Mouse (Mus musculus) monocyte, adult 2 months (primary cell): ENCODE measurements around the gene Eif4enif1.
A peak's percentile ranks its signal among the peaks of the same experiment; 100 is the strongest.
"Not testable (repeated sequence)": the region's sequence is repeated elsewhere in the genome, so short reads cannot be mapped to it uniquely, and the experiment has no call there.

Source experiments
- DNase-seq, 2 experiments: peaks; one replicate each; pipeline ENCODE4 v3.0.0; 2022; ENCODE audit warnings: low spot score in 2 of 2, low read depth in 1 of 2

Gene Eif4enif1

GRCm38 (mm10) chr11:3181250-3181649 is 20.9 kb upstream of the Eif4enif1 start:
- peak in 1 of 2 experiments; percentile 80 for DNase-seq

GRCm38 (mm10) chr11:3181971-3182370 is 20.2 kb upstream of the Eif4enif1 start:
- not testable (repeated sequence) for DNase-seq

- DNase-seq, result not testable (repeated sequence)
Observed at GRCm38 (mm10) chr11:3182707-3183106, 19.5 kb upstream of the Eif4enif1 start.

GRCm38 (mm10) chr11:3193363-3193762 is 8.8 kb upstream of the Eif4enif1 start, which contains the start of gene Sfi1:
Sfi1 (minus strand) TSS chr11:3193463.
- no peak for DNase-seq

DNA sequence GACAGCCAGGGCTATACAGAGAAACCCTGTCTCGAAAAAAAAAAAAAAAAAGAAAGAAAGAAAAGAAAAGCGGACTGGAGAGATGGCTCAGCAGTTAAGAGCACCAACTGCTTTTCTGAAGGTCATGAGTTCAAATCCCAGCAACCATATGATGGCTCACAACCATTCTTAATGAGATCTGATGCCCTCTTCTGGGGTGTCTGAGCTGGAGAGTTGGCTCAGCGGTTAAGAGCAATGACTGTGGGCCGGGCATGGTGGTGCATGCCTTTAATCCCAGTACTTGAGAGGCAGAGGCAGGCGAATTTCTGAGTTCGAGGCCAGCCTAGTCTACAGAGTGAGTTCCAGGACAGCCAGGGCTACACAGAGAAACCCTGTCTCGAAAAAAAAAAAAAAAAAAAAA is 1.6 kb upstream of the Eif4enif1 start:
- DNase-seq, result not testable (repeated sequence)

DNA sequence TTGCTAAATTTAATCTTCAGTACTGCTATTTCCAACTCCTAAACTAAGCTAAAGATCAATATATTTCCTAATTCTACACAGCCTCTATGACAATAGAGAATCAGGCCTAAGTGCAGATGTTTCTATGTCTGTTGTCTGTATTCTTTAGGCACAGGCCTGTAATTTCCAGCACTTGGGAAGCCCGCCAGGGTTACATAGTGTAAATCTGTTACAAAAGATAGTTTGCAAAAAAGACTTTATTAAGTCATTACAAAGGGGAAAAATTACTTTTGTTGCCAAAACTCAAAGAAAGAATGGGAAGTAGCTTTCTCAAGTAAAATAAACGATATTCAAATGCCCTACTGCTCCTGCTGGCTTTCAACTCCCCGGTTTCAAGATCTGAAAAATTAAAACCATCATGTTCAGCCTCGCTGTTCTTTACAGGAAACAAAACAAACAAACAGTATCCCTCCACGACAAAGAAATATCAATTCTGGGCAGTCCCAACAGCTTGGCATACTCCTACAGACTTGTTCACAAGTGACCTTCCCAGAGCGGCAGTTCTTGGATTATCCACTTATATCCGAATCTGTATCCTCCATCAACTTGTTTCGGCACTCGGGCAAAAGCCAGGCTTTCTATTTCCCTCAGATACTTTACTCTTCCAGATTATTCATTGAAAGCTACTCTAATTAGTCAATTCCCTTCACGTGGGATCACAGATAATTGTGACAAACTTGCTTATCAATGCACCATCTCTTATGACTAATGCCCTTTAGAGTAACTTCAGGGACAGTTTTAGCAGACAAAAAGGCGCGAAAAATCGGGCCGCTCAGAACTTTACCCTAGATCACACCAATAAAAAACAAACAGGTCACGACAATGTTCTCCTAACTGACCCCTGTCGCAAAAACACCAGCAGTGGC is 614 bp upstream of the Eif4enif1 start:
- no peak for DNase-seq

GRCm38 (mm10) chr11:3202781-3203441 is 719 bp downstream of the Eif4enif1 start:
- DNase-seq, result peak; percentile 22 to 38

- DNase-seq, result no peak
Observed at GRCm38 (mm10) chr11:3203771-3204170, 1.6 kb downstream of the Eif4enif1 start.

DNA sequence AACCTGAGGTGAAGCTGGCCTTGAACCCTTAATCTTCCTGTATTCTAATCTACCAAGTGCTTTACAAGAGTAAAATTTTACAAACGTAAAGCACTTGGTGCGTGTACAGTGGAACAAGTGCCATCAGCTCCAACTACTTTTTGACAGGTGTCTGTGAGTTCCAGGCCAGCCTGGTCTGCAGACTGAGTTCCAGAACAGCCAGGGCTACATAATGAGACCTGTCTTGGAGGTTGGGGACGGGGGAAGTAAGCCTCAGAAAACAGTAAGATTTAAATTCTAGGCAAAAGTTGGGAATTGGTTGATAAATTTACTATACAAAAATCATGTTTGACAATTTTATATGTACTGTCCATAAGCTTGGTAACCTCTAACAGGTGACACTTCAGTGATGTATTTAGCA is 3.0 kb downstream of the Eif4enif1 start:
- DNase-seq, result no peak

DNA sequence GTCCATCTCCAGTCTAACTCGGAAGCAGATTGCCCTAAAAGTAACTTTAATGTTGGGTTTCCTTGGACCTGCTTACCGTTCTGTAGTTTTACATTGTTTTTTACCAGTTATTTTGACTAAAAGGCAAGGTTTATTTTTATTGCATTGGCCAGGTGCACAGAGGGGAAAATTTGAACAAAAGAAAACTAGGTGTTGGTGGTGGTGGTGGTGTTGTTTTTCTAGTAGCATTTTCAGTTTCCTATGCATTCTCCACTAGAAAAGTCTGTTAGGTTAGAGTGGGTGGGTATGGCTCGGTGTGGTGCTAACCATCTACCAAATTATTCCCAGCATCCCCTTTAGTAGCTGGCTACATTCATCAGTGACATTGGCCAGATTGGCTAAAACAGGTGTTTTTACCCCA is 4.6 kb downstream of the Eif4enif1 start:
- no peak for DNase-seq

DNA sequence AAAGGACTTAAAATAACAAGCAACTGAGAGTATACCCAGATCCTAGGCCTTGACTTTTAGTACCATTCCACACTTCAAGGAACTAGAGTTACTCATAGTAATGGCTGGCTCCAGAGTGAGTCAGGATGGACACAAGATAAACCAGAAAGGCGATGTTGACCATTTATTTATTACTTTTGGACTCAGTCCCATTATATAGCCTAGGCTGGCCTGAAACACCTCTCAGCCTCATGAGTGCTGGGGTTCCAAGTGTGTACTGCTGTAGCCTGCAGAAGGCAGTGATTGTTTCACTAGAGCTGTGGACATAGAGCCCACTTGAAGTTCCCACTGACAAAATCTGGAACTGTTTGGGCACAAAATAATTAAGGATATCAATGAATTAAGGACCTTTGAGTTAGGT is 10.3 kb downstream of the Eif4enif1 start:
- no peak for DNase-seq

- DNase-seq, result no peak
Observed at GRCm38 (mm10) chr11:3223105-3223504, 20.9 kb downstream of the Eif4enif1 start.

DNA sequence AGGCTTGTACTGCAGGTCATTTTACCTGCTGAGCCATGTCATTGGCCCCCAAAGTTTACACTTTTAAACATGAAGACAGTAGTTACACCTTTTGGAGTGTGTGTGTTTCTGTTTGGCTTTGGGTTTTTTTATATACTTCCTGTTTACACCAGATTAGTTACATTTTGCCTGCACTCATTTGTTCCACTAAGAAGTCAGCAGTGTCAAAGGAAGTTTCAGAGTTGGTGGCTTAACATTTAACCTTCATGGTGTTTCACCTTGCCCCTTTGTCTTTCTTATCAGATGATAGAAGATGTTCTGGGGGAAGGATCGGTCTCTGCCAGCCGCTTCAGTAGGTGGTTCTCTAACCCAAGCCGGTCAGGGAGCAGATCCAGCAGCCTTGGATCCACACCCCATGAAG is 24.9 kb downstream of the Eif4enif1 start:
- DNase-seq, result no peak

- DNase-seq, result no peak
Observed at GRCm38 (mm10) chr11:3232248-3232647, 30.1 kb downstream of the Eif4enif1 start.

- DNase-seq, result no peak
Observed at GRCm38 (mm10) chr11:3233704-3234103, 31.5 kb downstream of the Eif4enif1 start.

GRCm38 (mm10) chr11:3235277-3235676 is 33.1 kb downstream of the Eif4enif1 start:
- DNase-seq, result no peak

GRCm38 (mm10) chr11:3242395-3242794 is 40.2 kb downstream of the Eif4enif1 start:
- DNase-seq, result no peak

- DNase-seq, result no peak
Observed at GRCm38 (mm10) chr11:3243771-3244170, 41.6 kb downstream of the Eif4enif1 start.

- DNase-seq, result no peak
Observed at GRCm38 (mm10) chr11:3247387-3247786, 45.2 kb downstream of the Eif4enif1 start.

- DNase-seq, result no peak
Observed at GRCm38 (mm10) chr11:3259537-3259936, 57.3 kb downstream of the Eif4enif1 start.

GRCm38 (mm10) chr11:3265291-3266078 is 63.3 kb downstream of the Eif4enif1 start:
- DNase-seq, result no peak
